Mouse (Mus musculus): ENCODE measurements at regions not wholly inside any gene's neighbourhood (a gene's known extent, or its start where the extent isn't known, plus 50 kb on each side); places are given as distances from the start of the nearest gene placed in this dataset.

DNA sequence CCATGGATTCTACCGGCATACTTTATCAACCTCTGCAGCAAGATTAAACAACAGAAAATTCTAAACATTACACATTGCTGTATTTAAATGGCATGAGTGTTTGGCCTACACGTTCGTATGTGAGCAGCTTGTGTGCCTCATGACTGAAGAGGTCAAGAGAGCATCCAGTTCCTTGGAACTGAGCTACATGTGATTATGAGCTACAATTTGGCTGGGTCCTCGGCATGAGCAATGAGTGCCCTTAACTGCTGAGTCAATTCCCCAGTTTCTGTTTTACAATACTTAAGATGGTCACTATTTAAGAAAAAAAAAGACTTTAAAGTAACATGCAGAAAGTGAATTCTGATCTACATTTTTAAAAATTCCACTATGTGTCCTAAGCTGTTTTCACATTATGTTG is 338.4 kb upstream of the Gpc6 start:
- no peak for TF ChIP-seq CTCF (IDR thresholded peaks at IDR 0.05; ENCODE audit: low read depth)
- no peak for DNase-seq (ENCODE audit: low spot score)

DNA sequence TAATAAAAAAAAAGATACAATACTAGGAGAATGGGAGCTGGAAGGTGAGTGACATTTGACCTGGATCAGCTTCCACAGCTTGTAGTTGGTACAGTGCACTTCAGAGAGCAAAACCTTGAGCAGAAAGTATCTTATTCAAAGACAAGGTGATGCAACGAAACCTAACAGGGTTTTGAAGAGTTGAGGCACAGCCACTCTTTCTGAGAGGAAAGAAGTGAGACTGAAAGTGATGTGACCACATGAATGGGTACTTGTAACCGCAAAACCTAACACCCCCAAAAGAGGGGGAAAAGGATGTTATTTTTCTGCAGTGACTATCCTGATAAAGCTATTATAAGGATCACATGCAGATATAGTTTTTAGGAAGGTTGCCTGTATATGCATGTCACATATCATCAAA is 335.6 kb upstream of the Gpc6 start:
- Histone ChIP-seq H3K9me3 (replicated peaks; ENCODE audit: control insufficient read depth, low read length) (no peaks in the 10 kb centered on the region), H3K4me1 (ENCODE audit: control insufficient read depth, insufficient read depth) (no peaks in the 10 kb centered on the region), H3K4me3 (ENCODE audit: low read depth, low read length) (no peak overlapping the region), H3K4me2 (ENCODE audit: low read depth, low read length) (no peak overlapping the region), H3K27me3 (ENCODE audit: control insufficient read depth, insufficient read depth, low read length) (no peaks in the 10 kb centered on the region), H3K27ac (ENCODE audit: low read depth) (no peak overlapping the region), H3K9ac (replicated peaks; ENCODE audit: low read depth, low read length) (no peak overlapping the region), H3K36me3 (replicated peaks; ENCODE audit: control insufficient read depth, insufficient read depth, low read length) (no peaks in the 10 kb centered on the region)
- DNase-seq (ENCODE audit: low spot score) (no peak), ATAC-seq (ENCODE audit: insufficient read depth, low read depth) (no peak)
- 76% methylated on average over 2 of the region's 2 CpGs for WGBS
- TF ChIP-seq CTCF (IDR thresholded peaks at IDR 0.05; ENCODE audit: low read depth): no peak
- no peak for TF ChIP-seq EP300 (IDR thresholded peaks at IDR 0.05; ENCODE audit: low read depth)

More for the DNA sequence above, 338.4 kb upstream of the Gpc6 start:
- Histone ChIP-seq H3K4me1 (ENCODE audit: control insufficient read depth, insufficient read depth) (no peaks in the 10 kb centered on the region), H3K9me3 (replicated peaks; ENCODE audit: control insufficient read depth, low read length) (no peaks in the 10 kb centered on the region), H3K9ac (replicated peaks; ENCODE audit: low read depth, low read length) (no peak overlapping the region), H3K4me3 (ENCODE audit: low read depth, low read length) (no peak overlapping the region), H3K27ac (ENCODE audit: low read depth) (no peak overlapping the region), H3K4me2 (ENCODE audit: low read depth, low read length) (no peak overlapping the region), H3K27me3 (ENCODE audit: control insufficient read depth, insufficient read depth, low read length) (no peaks in the 10 kb centered on the region), H3K36me3 (replicated peaks; ENCODE audit: control insufficient read depth, insufficient read depth, low read length) (no peaks in the 10 kb centered on the region)
- ATAC-seq (ENCODE audit: insufficient read depth, low read depth): no peak
- WGBS: 67% methylated on average over 4 of the region's 4 CpGs

DNA sequence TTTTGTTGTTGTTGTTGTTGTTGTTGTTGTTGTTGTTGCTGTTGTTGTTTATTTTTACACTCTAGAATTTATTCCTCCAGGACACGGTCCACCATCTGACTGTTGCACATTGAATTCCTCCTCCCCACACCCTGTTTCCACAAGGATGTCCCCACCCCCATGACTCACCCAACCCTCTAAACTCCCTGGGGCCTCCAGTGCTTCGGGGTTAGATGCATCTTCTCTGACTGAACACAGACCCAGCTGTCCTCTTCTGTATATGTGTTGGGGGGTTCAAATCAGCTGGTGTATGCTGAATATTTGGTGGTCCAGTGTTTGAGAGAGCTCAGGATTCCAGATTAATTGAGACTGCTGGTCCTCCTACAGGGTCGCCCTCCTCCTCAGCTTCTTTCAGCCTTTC is 335.0 kb upstream of the Gpc6 start:
- 68% methylated on average over 3 of the region's 3 CpGs for WGBS
- no peak overlapping the region for H3K27ac ChIP-seq (ENCODE audit: low read depth)
- ATAC-seq (ENCODE audit: insufficient read depth, low read depth) (no peak), DNase-seq (ENCODE audit: low spot score) (no peak)
- no peaks in the 10 kb centered on the region for H3K4me1 ChIP-seq (ENCODE audit: control insufficient read depth, insufficient read depth)
- no peaks in the 10 kb centered on the region for H3K27me3 ChIP-seq (ENCODE audit: control insufficient read depth, insufficient read depth, low read length)
- no peaks in the 10 kb centered on the region for H3K36me3 ChIP-seq (replicated peaks; ENCODE audit: control insufficient read depth, insufficient read depth, low read length)
- TF ChIP-seq CTCF (IDR thresholded peaks at IDR 0.05; ENCODE audit: low read depth): no peak
- no peak for TF ChIP-seq EP300 (IDR thresholded peaks at IDR 0.05; ENCODE audit: low read depth)
- H3K4me2 ChIP-seq (ENCODE audit: low read depth, low read length): no peak overlapping the region
- no peaks in the 10 kb centered on the region for H3K9me3 ChIP-seq (replicated peaks; ENCODE audit: control insufficient read depth, low read length)
- no peak overlapping the region for H3K9ac ChIP-seq (replicated peaks; ENCODE audit: low read depth, low read length)
- H3K4me3 ChIP-seq (ENCODE audit: low read depth, low read length): no peak overlapping the region

DNA sequence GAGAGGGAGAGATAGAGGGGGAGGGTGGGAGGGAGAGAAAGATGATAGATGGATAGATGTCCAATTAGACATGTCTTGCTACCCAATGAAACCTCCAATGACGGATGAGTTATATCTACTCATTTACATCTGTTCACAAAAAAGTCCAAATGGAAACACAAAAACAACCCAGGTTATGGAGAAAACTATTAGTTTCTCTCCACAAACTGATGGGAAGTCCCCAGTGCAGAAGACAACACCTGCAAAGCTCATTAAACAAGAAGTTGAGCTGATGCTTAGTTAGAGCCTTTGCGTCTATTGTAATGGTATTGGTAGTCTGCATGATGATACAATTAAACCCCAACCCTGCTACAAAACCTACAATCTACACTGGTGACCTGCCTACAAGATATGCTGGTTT is 317.0 kb upstream of the Gpc6 start:
- no peak overlapping the region for H3K9ac ChIP-seq (replicated peaks; ENCODE audit: low read depth, low read length)
- WGBS: 92% methylated on average over 2 of the region's 2 CpGs
- no peaks in the 10 kb centered on the region for H3K27me3 ChIP-seq (ENCODE audit: control insufficient read depth, insufficient read depth, low read length)
- ATAC-seq (ENCODE audit: insufficient read depth, low read depth) (no peak), DNase-seq (ENCODE audit: low spot score) (no peak)
- H3K27ac ChIP-seq (ENCODE audit: low read depth): no peak overlapping the region
- H3K9me3 ChIP-seq (replicated peaks; ENCODE audit: control insufficient read depth, low read length): no peaks in the 10 kb centered on the region
- no peaks in the 10 kb centered on the region for H3K36me3 ChIP-seq (replicated peaks; ENCODE audit: control insufficient read depth, insufficient read depth, low read length)
- H3K4me1 ChIP-seq (ENCODE audit: control insufficient read depth, insufficient read depth): no peaks in the 10 kb centered on the region
- TF ChIP-seq EP300 (IDR thresholded peaks at IDR 0.05; ENCODE audit: low read depth) (no peak), CTCF (IDR thresholded peaks at IDR 0.05; ENCODE audit: low read depth) (no peak)
- H3K4me2 ChIP-seq (ENCODE audit: low read depth, low read length): no peak overlapping the region
- no peak overlapping the region for H3K4me3 ChIP-seq (ENCODE audit: low read depth, low read length)

DNA sequence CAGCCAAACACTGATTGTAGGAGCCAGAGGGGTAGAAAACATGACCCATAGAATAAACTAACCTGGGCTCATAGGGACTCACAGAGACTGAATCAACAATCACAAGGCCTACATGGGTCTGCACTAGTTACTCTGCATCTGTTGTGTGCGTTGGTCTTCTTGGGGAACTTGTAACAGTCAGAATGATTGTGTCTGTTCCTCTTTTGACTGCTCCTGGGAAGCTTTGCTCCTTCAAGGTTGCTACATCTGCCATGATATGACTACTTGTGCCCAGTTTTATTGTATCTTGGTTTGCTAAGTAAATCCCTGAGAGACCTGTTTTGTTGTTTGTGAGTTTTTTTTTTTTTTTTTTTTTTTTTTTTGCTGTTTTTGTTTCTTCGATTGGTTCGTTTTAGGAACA is 313.9 kb upstream of the Gpc6 start:
- 72% methylated on average over 3 of the region's 3 CpGs for WGBS
- no peaks in the 10 kb centered on the region for H3K27me3 ChIP-seq (ENCODE audit: control insufficient read depth, insufficient read depth, low read length)
- ATAC-seq (ENCODE audit: insufficient read depth, low read depth): no peak
- no peaks in the 10 kb centered on the region for H3K36me3 ChIP-seq (replicated peaks; ENCODE audit: control insufficient read depth, insufficient read depth, low read length)
- no peaks in the 10 kb centered on the region for H3K9me3 ChIP-seq (replicated peaks; ENCODE audit: control insufficient read depth, low read length)
- H3K4me1 ChIP-seq (ENCODE audit: control insufficient read depth, insufficient read depth): no peaks in the 10 kb centered on the region
- no peak overlapping the region for H3K4me3 ChIP-seq (ENCODE audit: low read depth, low read length)
- no peak for DNase-seq (ENCODE audit: low spot score)
- H3K9ac ChIP-seq (replicated peaks; ENCODE audit: low read depth, low read length): no peak overlapping the region
- no peak for TF ChIP-seq EP300 (IDR thresholded peaks at IDR 0.05; ENCODE audit: low read depth)
- no peak overlapping the region for H3K4me2 ChIP-seq (ENCODE audit: low read depth, low read length)
- H3K27ac ChIP-seq (ENCODE audit: low read depth): no peak overlapping the region

DNA sequence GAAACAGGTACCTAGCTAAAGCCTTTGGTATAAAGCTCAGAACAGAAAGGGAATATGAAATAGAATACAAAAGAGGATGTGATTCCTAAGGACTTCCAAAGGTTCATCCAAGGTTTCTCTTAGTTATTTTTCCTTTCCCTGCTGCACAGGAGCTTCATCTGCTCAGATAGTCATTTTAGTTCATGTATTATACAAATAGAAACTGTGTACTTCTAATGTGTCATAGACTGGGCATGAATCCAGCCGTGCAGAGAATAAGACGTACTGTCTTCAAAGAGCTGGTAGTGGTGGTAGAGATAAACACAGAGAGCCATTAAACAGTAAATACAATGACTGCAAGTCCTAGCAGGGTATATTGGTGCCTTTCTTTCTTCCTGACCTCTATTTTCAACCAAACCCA is 292.9 kb upstream of the Gpc6 start:
- Histone ChIP-seq H3K36me3 (replicated peaks; ENCODE audit: control insufficient read depth, insufficient read depth, low read length) (no peaks in the 10 kb centered on the region), H3K4me1 (ENCODE audit: control insufficient read depth, insufficient read depth) (no peaks in the 10 kb centered on the region), H3K4me2 (ENCODE audit: low read depth, low read length) (no peak overlapping the region), H3K27me3 (ENCODE audit: control insufficient read depth, insufficient read depth, low read length) (no peaks in the 10 kb centered on the region), H3K9me3 (replicated peaks; ENCODE audit: control insufficient read depth, low read length) (no peaks in the 10 kb centered on the region), H3K4me3 (ENCODE audit: low read depth, low read length) (no peak overlapping the region), H3K9ac (replicated peaks; ENCODE audit: low read depth, low read length) (no peak overlapping the region), H3K27ac (ENCODE audit: low read depth) (no peak overlapping the region)
- TF ChIP-seq CTCF (IDR thresholded peaks at IDR 0.05; ENCODE audit: low read depth) (no peak), EP300 (IDR thresholded peaks at IDR 0.05; ENCODE audit: low read depth) (no peak)
- 29% methylated on average over 2 of the region's 2 CpGs for WGBS
- no peak for ATAC-seq (ENCODE audit: insufficient read depth, low read depth)
- DNase-seq (ENCODE audit: low spot score): no peak
